Mouse (Mus musculus) stomach, embryonic 14.5 days (tissue): ENCODE measurements around the gene Syt17. TPM values are rescaled to one million over a fixed set of nuclear protein-coding genes. Genes with fewer than 3 reads are reported as not detected.
"Not testable (repeated sequence)": the region's sequence is repeated elsewhere in the genome, so short reads cannot be mapped to it uniquely, and the experiment has no call there.

Source experiments
- ATAC-seq: fragments of 200-750 bp; cut with Nextera tagmentation; 2 replicates; pipeline ENCODE4 v1.8.0; 2017; ENCODE audit warnings: low read depth, moderate TSS enrichment; ENCODE audit not compliant: insufficient number of reproducible peaks, insufficient read depth, low FRiP score
- H3K27ac ChIP-seq: fragments of 300-500 bp; sonication (generic); 2 replicates; pipeline ENCODE4 v1.5.1; 2014; ENCODE audit warnings: mild to moderate bottlenecking, low read length, moderate library complexity, mixed read lengths
- H3K27me3 ChIP-seq: fragments of 300-500 bp; sonication (generic); 2 replicates; pipeline ENCODE4 v1.6.1; 2014; ENCODE audit warnings: low read length, control low read depth, mixed read lengths; ENCODE audit not compliant: control insufficient read depth, insufficient read depth
- H3K36me3 ChIP-seq: fragments of 300-500 bp; sonication (generic); 2 replicates; pipeline ENCODE4 v1.6.1; 2014; ENCODE audit warnings: mild to moderate bottlenecking, control low read depth, low read length, moderate library complexity, mixed read lengths; ENCODE audit not compliant: control insufficient read depth, insufficient read depth
- H3K4me1 ChIP-seq: fragments of 300-500 bp; sonication (generic); 2 replicates; pipeline ENCODE4 v1.6.1; 2014; ENCODE audit warnings: low read length, control low read depth, mixed read lengths; ENCODE audit not compliant: control insufficient read depth, insufficient read depth
- H3K4me2 ChIP-seq: fragments of 300-500 bp; sonication (generic); replicated peaks from 2 replicates; pipeline ENCODE4 v1.6.1; 2014; ENCODE audit warnings: low read depth, low read length, control low read depth
- H3K4me3 ChIP-seq: fragments of 300-500 bp; sonication (generic); 2 replicates; pipeline ENCODE4 v1.5.1; 2014; ENCODE audit warnings: low read depth, low read length, control low read depth
- H3K9ac ChIP-seq: fragments of 300-500 bp; sonication (generic); replicated peaks from 2 replicates; pipeline ENCODE4 v1.6.1; 2014; ENCODE audit warnings: low read depth, mild to moderate bottlenecking, control low read depth, low read length, moderate library complexity, mixed read lengths
- H3K9me3 ChIP-seq: fragments of 300-500 bp; sonication (generic); 2 replicates; pipeline ENCODE4 v1.6.1; 2016; ENCODE audit warnings: low read depth, low read length, control low read depth; ENCODE audit not compliant: control insufficient read depth
- WGBS: fragments of 180-500 bp; shearing (Covaris S2); extraction: QIAGEN DNeasy Blood & Tissue Kit; methylation state at CpG from one replicate; pipeline ENCODE4 v1.1.7; 2014; 5-methylcytosine and 5-hydroxymethylcytosine counted together
- polyA plus RNA-seq: library from polyadenylated mRNA; unstranded; fragments of >200 nt; fragmentation: Nextera tagmentation; extraction: Ambion mirVana; gene quantifications from 2 replicates; pipeline ENCODE4 v1.2.1, GENCODE M21; 2014

Syt17 gene
- polyA plus RNA-seq, 1 experiment from 2014 or later: 7.8 TPM

- Histone ChIP-seq H3K9ac (no peak overlapping the region), H3K27ac (no peak overlapping the region), H3K4me3 (no peak overlapping the region), H3K27me3 (no peaks in the 10 kb centered on the region), H3K9me3 (no peaks in the 10 kb centered on the region), H3K4me2 (no peak overlapping the region), H3K4me1 (no peaks in the 10 kb centered on the region), H3K36me3 (no peaks in the 10 kb centered on the region)
- no peak for ATAC-seq
- 41% methylated on average over 3 of the region's 3 CpGs for WGBS
Observed at GRCm38 (mm10) chr7:118358977-118359376, 89.0 kb downstream of the Syt17 start.

GRCm38 (mm10) chr7:118356410-118357005 lies 91.5 kb downstream of the Syt17 start:
- H3K9ac ChIP-seq, ATAC-seq, H3K4me2 ChIP-seq, H3K9me3 ChIP-seq, H3K4me1 ChIP-seq, H3K4me3 ChIP-seq, H3K27ac ChIP-seq, H3K36me3 ChIP-seq, H3K27me3 ChIP-seq: not testable (repeated sequence)
- 75% methylated on average over 8 of the region's 8 CpGs for WGBS

- Histone ChIP-seq H3K9me3 (no peaks in the 10 kb centered on the region), H3K36me3 (no peaks in the 10 kb centered on the region), H3K4me1 (no peaks in the 10 kb centered on the region), H3K4me3 (no peak overlapping the region), H3K27me3 (no peaks in the 10 kb centered on the region), H3K27ac (no peak overlapping the region), H3K4me2 (no peak overlapping the region), H3K9ac (no peak overlapping the region)
- no peak for ATAC-seq
- WGBS: 74% methylated on average over 2 of the region's 2 CpGs
Observed at GRCm38 (mm10) chr7:118350840-118351239, 97.2 kb downstream of the Syt17 start.

- Histone ChIP-seq H3K4me3 (no peak overlapping the region), H3K4me1 (no peaks in the 10 kb centered on the region), H3K9me3 (no peaks in the 10 kb centered on the region), H3K9ac (no peak overlapping the region), H3K4me2 (no peak overlapping the region), H3K36me3 (no peaks in the 10 kb centered on the region), H3K27ac (no peak overlapping the region), H3K27me3 (no peaks in the 10 kb centered on the region)
- 76% methylated on average over 2 of the region's 2 CpGs for WGBS
- ATAC-seq: no peak
Observed at GRCm38 (mm10) chr7:118346943-118347342, 101.1 kb downstream of the Syt17 start.

DNA sequence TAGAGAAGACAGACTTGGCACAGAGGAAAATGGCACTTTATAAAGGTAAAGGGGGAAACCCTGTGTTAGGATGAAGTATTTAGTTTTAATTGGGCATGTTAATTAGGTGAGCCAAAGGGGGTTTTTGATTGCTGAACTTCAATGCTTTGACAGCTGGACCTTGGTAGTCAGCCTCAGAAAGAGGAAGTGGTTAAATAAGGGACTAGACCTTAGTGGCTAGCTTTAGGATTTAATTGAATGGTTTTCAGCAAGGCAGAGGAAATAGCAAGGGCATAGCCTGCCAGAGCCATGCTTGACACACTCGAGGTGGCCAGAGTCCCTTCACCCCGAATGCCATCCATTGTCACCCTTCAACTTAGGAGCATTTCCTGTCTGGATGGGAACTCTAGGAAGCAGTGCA lies 101.6 kb downstream of the Syt17 start:
- Histone ChIP-seq H3K27ac (no peak overlapping the region), H3K4me2 (no peak overlapping the region), H3K9me3 (no peaks in the 10 kb centered on the region), H3K4me1 (no peaks in the 10 kb centered on the region), H3K27me3 (no peaks in the 10 kb centered on the region), H3K9ac (no peak overlapping the region), H3K36me3 (no peaks in the 10 kb centered on the region), H3K4me3 (no peak overlapping the region)
- WGBS: 49% methylated on average over 2 of the region's 2 CpGs
- no peak for ATAC-seq

DNA sequence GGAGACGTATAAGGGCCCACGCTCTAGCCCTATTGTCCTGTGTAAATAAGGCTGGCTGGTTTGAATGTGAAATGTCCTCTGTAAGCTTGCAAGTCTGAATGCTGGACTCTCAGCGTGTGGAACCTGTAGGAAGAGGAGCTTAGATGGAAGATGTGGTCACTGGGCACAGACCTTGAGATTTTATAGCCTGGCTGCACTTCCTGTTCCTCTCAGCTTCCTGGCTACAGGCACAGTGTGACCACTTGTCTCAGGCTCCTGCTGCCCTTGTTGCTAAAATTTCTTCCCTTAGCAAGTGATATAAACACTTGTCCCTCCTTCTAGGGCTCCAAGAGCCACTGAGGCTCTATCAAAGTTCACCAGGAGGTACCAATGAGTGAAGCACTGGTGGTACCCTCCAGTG lies 102.6 kb downstream of the Syt17 start:
- Histone ChIP-seq H3K4me1 (no peaks in the 10 kb centered on the region), H3K9ac (no peak overlapping the region), H3K4me3 (no peak overlapping the region), H3K27ac (no peak overlapping the region), H3K27me3 (no peaks in the 10 kb centered on the region), H3K36me3 (no peaks in the 10 kb centered on the region), H3K4me2 (no peak overlapping the region), H3K9me3 (no peaks in the 10 kb centered on the region)
- ATAC-seq: no peak
- 80% methylated on average over 3 of the region's 3 CpGs for WGBS

DNA sequence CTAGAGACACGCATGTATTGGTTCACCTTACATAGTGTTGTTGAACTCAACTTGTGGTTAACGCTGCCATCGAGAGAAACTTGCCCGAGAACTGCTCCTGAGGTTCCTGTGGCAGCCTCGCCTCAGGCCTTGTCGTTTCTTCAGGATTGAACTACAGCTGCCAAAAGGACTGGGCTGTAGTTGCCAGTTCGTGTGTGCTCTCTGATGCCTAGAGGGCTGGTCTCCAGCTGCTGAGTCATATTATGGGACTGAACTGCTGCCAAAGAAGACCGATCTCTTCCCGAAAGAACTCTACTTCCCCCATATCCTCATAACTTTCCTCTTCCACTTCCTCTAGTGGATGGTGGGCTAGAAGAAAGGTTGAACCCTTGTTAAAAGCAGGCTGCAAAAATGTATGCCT lies 103.3 kb downstream of the Syt17 start:
- Histone ChIP-seq H3K27ac (no peak overlapping the region), H3K27me3 (no peaks in the 10 kb centered on the region), H3K9me3 (no peaks in the 10 kb centered on the region), H3K36me3 (no peaks in the 10 kb centered on the region), H3K4me2 (no peak overlapping the region), H3K9ac (no peak overlapping the region), H3K4me1 (no peaks in the 10 kb centered on the region), H3K4me3 (no peak overlapping the region)
- WGBS: 83% methylated on average over 9 of the region's 9 CpGs
- ATAC-seq: no peak

Other genes starting within 250 kb of the Syt17 start
- gene Smg1, start 204.6 kb downstream of the Syt17 start, polyA plus RNA-seq: 36.5 and 41.6 TPM in 2 replicates
- 3.1 and 3.7 TPM in 2 replicates for gene Itpripl2, start 43.8 kb upstream of the Syt17 start, polyA plus RNA-seq
- gene Coq7, start 85.1 kb upstream of the Syt17 start, polyA plus RNA-seq: 124 and 126 TPM in 2 replicates
- 13.3 and 14.8 TPM in 2 replicates for gene Tmc7, start 136.5 kb upstream of the Syt17 start, polyA plus RNA-seq
- 0.51 and 0.77 TPM in 2 replicates for gene Tmc5, start 149.1 kb upstream of the Syt17 start, polyA plus RNA-seq